Mouse (Mus musculus): ENCODE results near the gene 5430402E10Rik. TPM values are rescaled to one million over a fixed set of nuclear protein-coding genes. Genes with fewer than 3 reads are reported as not detected.
"Not testable (repeated sequence)": the region's sequence is repeated elsewhere in the genome, so short reads cannot be mapped to it uniquely, and the experiment has no call there.

5430402E10Rik gene
- polyA plus RNA-seq (2015; fragmentation: Nextera tagmentation; extraction: Ambion mirVana) = not detected in 2 replicates

DNA sequence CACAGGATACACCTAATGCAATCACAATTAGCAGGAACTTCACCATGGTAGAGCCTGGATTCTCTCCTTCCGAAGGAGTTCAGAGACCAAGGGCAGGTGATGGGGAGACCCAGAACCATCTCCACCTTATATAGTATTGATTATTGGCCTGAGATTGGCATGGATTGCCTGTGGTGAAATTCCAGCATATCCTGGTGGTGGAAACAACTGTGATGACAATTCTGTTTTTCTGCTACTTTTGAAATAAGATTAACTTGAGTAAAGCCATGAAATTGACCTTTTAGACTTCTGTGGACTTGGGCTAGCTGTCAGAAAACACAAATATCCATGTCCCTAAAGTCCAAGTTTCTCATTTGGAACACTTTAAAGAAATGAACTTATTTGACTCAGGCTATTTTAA lies at the start of gene 5430402E10Rik:
Gene 5430402E10Rik (minus strand): TSS at position 101 of the 400 bp plus-strand sequence.
- H3K9ac ChIP-seq; H3K4me2 ChIP-seq (replicated peaks); H3K36me3 ChIP-seq; H3K27me3 ChIP-seq; H3K27ac ChIP-seq; ATAC-seq (ENCODE audit: low FRiP score, low read depth); H3K4me1 ChIP-seq; H3K4me3 ChIP-seq; H3K9me3 ChIP-seq: not testable (repeated sequence)
- 100% methylated on average over 1 of the region's 1 CpGs for WGBS

DNA sequence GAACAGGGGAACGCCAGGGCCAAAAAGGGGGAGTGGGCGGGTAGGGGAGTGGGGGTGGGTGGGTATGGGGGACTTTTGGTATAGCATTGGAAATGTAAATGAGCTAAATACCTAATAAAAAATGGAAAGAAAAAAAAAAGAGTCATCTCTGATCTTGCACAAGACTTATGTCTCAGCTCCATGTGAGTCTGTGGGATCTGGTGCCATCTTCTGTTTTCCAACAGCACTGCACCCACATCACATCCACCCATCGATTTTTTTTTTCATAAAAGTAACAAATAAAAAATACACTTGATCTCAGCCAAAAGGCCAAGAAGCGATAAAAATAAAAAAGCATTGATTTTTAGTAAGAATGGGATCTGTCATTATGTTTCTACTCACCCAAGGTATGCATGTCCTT lies 44.8 kb downstream of the 5430402E10Rik start:
- H3K9ac ChIP-seq; H3K4me1 ChIP-seq; H3K27ac ChIP-seq; H3K27me3 ChIP-seq; H3K36me3 ChIP-seq; H3K4me2 ChIP-seq (replicated peaks); H3K4me3 ChIP-seq; ATAC-seq (ENCODE audit: low FRiP score, low read depth); H3K9me3 ChIP-seq: not testable (repeated sequence)
- 66% methylated on average over 2 of the region's 4 CpGs for WGBS

Other genes starting within 250 kb of the 5430402E10Rik start
- 14.5 and 14.7 TPM in 2 replicates for gene Prkx, start 128.8 kb downstream of the 5430402E10Rik start, polyA plus RNA-seq (2015; fragmentation: Nextera tagmentation; extraction: Ambion mirVana)
- gene Pbsn, start 71.4 kb downstream of the 5430402E10Rik start, polyA plus RNA-seq (2015; fragmentation: Nextera tagmentation; extraction: Ambion mirVana) = not detected in 2 replicates
- gene Gm14744, start 60.3 kb downstream of the 5430402E10Rik start, polyA plus RNA-seq (2015; fragmentation: Nextera tagmentation; extraction: Ambion mirVana) = not detected in 2 replicates
- gene Obp1a, start 166.3 kb upstream of the 5430402E10Rik start, polyA plus RNA-seq (2015; fragmentation: Nextera tagmentation; extraction: Ambion mirVana) = not detected in 2 replicates
- not detected in 2 replicates for gene Gm5938, start 200.4 kb upstream of the 5430402E10Rik start, polyA plus RNA-seq (2015; fragmentation: Nextera tagmentation; extraction: Ambion mirVana)

All from limb, embryonic 13.5 days (tissue).